Mouse (Mus musculus) neural tube, embryonic 14.5 days (tissue): Measurements from ENCODE around the gene Atg4d. TPM values are rescaled to one million over a fixed set of nuclear protein-coding genes. Genes with fewer than 3 reads are reported as not detected.
"Not testable (repeated sequence)": the region's sequence is repeated elsewhere in the genome, so short reads cannot be mapped to it uniquely, and the experiment has no call there.

Experiments
- ATAC-seq: fragments of 200-750 bp; cut with Nextera tagmentation; 2 replicates; pipeline ENCODE4 v1.8.0; 2017; ENCODE audit warnings: low read depth, mild to moderate bottlenecking, moderate TSS enrichment, moderate library complexity
- H3K27ac ChIP-seq: fragments of 300-500 bp; sonication (generic); 2 replicates; pipeline ENCODE4 v1.5.1; 2014; ENCODE audit warnings: low read depth, mild to moderate bottlenecking, control low read depth, low read length, moderate library complexity, mixed read lengths
- H3K27me3 ChIP-seq: fragments of 300-500 bp; sonication (generic); 2 replicates; pipeline ENCODE4 v1.6.1; 2014; ENCODE audit warnings: low read length; ENCODE audit not compliant: control insufficient read depth, insufficient read depth
- H3K36me3 ChIP-seq: fragments of 300-500 bp; sonication (generic); 2 replicates; pipeline ENCODE4 v1.6.1; 2014; ENCODE audit warnings: low read length, mixed read lengths; ENCODE audit not compliant: control insufficient read depth, insufficient read depth
- H3K4me1 ChIP-seq: fragments of 300-500 bp; sonication (generic); 2 replicates; pipeline ENCODE4 v1.6.1; 2014; ENCODE audit warnings: low read length; ENCODE audit not compliant: control insufficient read depth, insufficient read depth
- H3K4me2 ChIP-seq: fragments of 300-500 bp; sonication (generic); 2 replicates; pipeline ENCODE4 v1.6.1; 2014; ENCODE audit warnings: mild to moderate bottlenecking, low read depth, low read length, control low read depth
- H3K4me3 ChIP-seq: fragments of 300-500 bp; sonication (generic); 2 replicates; pipeline ENCODE4 v1.5.1; 2014; ENCODE audit warnings: low read depth, low read length, control low read depth, mixed read lengths
- H3K9ac ChIP-seq: fragments of 300-500 bp; sonication (generic); replicated peaks from 2 replicates; pipeline ENCODE4 v1.6.1; 2014; ENCODE audit warnings: low read depth, mild to moderate bottlenecking, control low read depth, low read length, mixed read lengths
- H3K9me3 ChIP-seq: fragments of 300-500 bp; sonication (generic); 2 replicates; pipeline ENCODE4 v1.6.1; 2016; ENCODE audit warnings: low read length; ENCODE audit not compliant: control insufficient read depth
- whole genome bisulfite sequencing: fragments of 180-500 bp; shearing (Covaris S2); extraction: QIAGEN DNeasy Blood & Tissue Kit; methylation state at CpG from one replicate; pipeline ENCODE4 v1.1.7; 2014; 5-methylcytosine and 5-hydroxymethylcytosine counted together
- polyA plus RNA-seq: library from polyadenylated mRNA; unstranded; fragments of >200 nt; fragmentation: Nextera tagmentation; extraction: Ambion mirVana; gene quantifications from 2 replicates; pipeline ENCODE4 v1.2.1, GENCODE M21; 2014

Gene Atg4d
- polyA plus RNA-seq, 1 experiment from 2014 or later = 50.4 TPM

GRCm38 (mm10) chr9:21320280-21320618, 55.2 kb downstream of the Atg4d start:
- ATAC-seq = peak; percentile 59; the same call in 1 of the 2 replicates
- Histone ChIP-seq H3K4me3 (peak overlapping the region; percentile 69), H3K9me3 (no peaks in the 10 kb centered on the region), H3K27ac (peak overlapping the region; percentile 40; the same call in 1 of the 2 replicates), H3K4me2 (peak overlapping the region; percentile 79), H3K27me3 (no peaks in the 10 kb centered on the region), H3K9ac (peak overlapping the region; percentile 73), H3K4me1 (peaks cover 10% of the 10 kb centered on the region), H3K36me3 (no peaks in the 10 kb centered on the region)
- 31% methylated on average over 4 of the region's 4 CpGs for WGBS

- H3K4me3 ChIP-seq = peak within 1 kb of the TSS; percentile 69
- WGBS = 0% methylated on average over 52 of the region's 52 CpGs
- H3K9me3 ChIP-seq = no peaks in the 10 kb centered on the region
- H3K9ac ChIP-seq = peak within 1 kb of the TSS; percentile 73
- H3K4me1 ChIP-seq = peaks cover 10% of the 10 kb centered on the region
- no peaks in the 10 kb centered on the region for H3K27me3 ChIP-seq
- peak; percentile 93 for ATAC-seq
- peak within 1 kb of the TSS; percentile 79 for H3K4me2 ChIP-seq
- H3K27ac ChIP-seq = peak within 1 kb of the TSS; percentile 40; the same call in 1 of the 2 replicates
- no peaks in the 10 kb centered on the region for H3K36me3 ChIP-seq
Observed at GRCm38 (mm10) chr9:21320619-21321512, 55.8 kb downstream of the Atg4d start, which contains the start of gene Slc44a2. Gene Slc44a2 (plus strand): TSS chr9:21320698.

- 22% methylated on average over 6 of the region's 6 CpGs for WGBS
- ATAC-seq = no peak
- Histone ChIP-seq H3K9me3 (no peaks in the 10 kb centered on the region), H3K27me3 (no peaks in the 10 kb centered on the region), H3K4me1 (peaks cover 10% of the 10 kb centered on the region), H3K4me3 (peak overlapping the region; percentile 69), H3K4me2 (peak overlapping the region; percentile 79), H3K36me3 (no peaks in the 10 kb centered on the region), H3K27ac (no peak overlapping the region), H3K9ac (peak overlapping the region; percentile 73)
Observed at GRCm38 (mm10) chr9:21321513-21321835, 56.4 kb downstream of the Atg4d start.

- 80% methylated on average over 19 of the region's 19 CpGs for WGBS
Observed at GRCm38 (mm10) chr9:21322211-21322916, 57.3 kb downstream of the Atg4d start.

DNA sequence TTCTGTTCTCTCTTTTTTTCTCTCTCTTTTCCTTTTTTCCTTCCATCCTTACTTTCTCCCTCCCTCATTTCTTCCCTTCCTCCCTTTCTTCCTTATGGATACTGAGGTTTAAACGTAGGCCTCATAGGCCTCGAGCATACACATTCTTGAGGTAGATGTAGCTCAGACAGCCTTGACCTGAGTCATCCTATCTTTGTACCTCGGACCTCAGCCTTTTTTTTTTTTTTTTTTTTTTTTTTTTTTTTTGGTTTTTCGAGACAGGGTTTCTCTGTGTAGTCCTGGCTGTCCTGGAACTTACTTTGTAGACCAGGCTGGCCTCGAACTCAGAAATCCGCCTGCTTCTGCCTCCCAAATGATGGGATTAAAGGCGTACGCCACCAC, 57.8 kb downstream of the Atg4d start:
- H3K4me1 ChIP-seq = peaks cover 10% of the 10 kb centered on the region
- not testable (repeated sequence) for H3K36me3 ChIP-seq, H3K9me3 ChIP-seq, H3K4me2 ChIP-seq, H3K27me3 ChIP-seq, H3K27ac ChIP-seq, H3K9ac ChIP-seq, H3K4me3 ChIP-seq, ATAC-seq
- 90% methylated on average over 7 of the region's 8 CpGs for WGBS

More at GRCm38 (mm10) chr9:21322211-21322916, 57.3 kb downstream of the Atg4d start:
- H3K9me3 ChIP-seq = no peaks in the 10 kb centered on the region
- H3K4me1 ChIP-seq = peaks cover 10% of the 10 kb centered on the region
- H3K27ac ChIP-seq = no peak overlapping the region
- no peaks in the 10 kb centered on the region for H3K36me3 ChIP-seq
- ATAC-seq = no peak
- no peaks in the 10 kb centered on the region for H3K27me3 ChIP-seq
- peak overlapping the region; percentile 79; the same call in 1 of the 2 replicates for H3K4me2 ChIP-seq
- H3K4me3 ChIP-seq = peak overlapping the region; percentile 69; the same call in 1 of the 2 replicates
- no peak overlapping the region for H3K9ac ChIP-seq

DNA sequence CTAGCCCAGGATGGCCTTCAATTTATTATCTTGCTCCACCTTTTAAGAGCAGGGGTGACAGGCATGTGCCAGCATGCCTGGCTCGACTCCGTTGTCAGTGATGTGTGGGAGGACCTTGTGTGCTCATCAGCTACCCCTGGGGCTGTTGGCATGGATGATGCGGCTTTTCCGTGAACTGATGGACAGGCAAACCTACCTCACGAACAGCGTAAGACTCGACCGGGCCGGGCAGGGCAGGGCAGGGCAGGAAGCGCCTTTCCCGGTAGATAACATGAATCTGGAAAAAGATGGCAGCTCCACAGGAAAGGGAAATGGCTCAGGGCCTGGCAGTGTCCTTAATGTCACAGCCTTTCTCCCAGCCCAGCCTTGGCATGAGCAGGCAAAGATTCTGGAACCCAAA, 59.2 kb downstream of the Atg4d start:
- H3K27ac ChIP-seq = no peak overlapping the region
- no peak overlapping the region for H3K4me2 ChIP-seq
- no peak overlapping the region for H3K9ac ChIP-seq
- no peak for ATAC-seq
- H3K36me3 ChIP-seq = no peaks in the 10 kb centered on the region
- no peaks in the 10 kb centered on the region for H3K9me3 ChIP-seq
- no peaks in the 10 kb centered on the region for H3K27me3 ChIP-seq
- 90% methylated on average over 11 of the region's 11 CpGs for WGBS
- no peak overlapping the region for H3K4me3 ChIP-seq
- H3K4me1 ChIP-seq = peaks cover 10% of the 10 kb centered on the region

Other genes with a start within 250 kb of the Atg4d start
- gene Icam1, start 249.3 kb upstream of the Atg4d start, polyA plus RNA-seq = 1.4 and 3.6 TPM in 2 replicates
- gene Icam4, start 235.9 kb upstream of the Atg4d start, polyA plus RNA-seq = 0.27 TPM in 1 of 2 replicates, not detected in the other
- gene Icam5, start 233.2 kb upstream of the Atg4d start, polyA plus RNA-seq = 1.3 and 1.6 TPM in 2 replicates
- 1.2 and 2.7 TPM in 2 replicates for gene Zglp1, start 198.2 kb upstream of the Atg4d start, polyA plus RNA-seq
- gene Gm49373, start 192.2 kb upstream of the Atg4d start, polyA plus RNA-seq = 1.7 and 1.8 TPM in 2 replicates
- gene Fdx1l, start 191.7 kb upstream of the Atg4d start, polyA plus RNA-seq = 62.7 and 73.5 TPM in 2 replicates
- gene Gm38431, start 173.3 kb upstream of the Atg4d start, polyA plus RNA-seq = 0.88 and 1.5 TPM in 2 replicates
- 29.4 and 35.2 TPM in 2 replicates for gene Raver1, start 173.3 kb upstream of the Atg4d start, polyA plus RNA-seq
- 7.9 and 10.2 TPM in 2 replicates for gene Tyk2, start 134.1 kb upstream of the Atg4d start, polyA plus RNA-seq
- gene Cdc37, start 115.3 kb upstream of the Atg4d start, polyA plus RNA-seq = 190 and 219 TPM in 2 replicates
- gene Pde4a, start 99.6 kb upstream of the Atg4d start, polyA plus RNA-seq = 27.5 and 35.3 TPM in 2 replicates
- 34.2 and 43.6 TPM in 2 replicates for gene Keap1, start 25.9 kb upstream of the Atg4d start, polyA plus RNA-seq
- 4.2 and 5.0 TPM in 2 replicates for gene S1pr5, start 16.9 kb upstream of the Atg4d start, polyA plus RNA-seq
- gene Kri1, start 22.7 kb downstream of the Atg4d start, polyA plus RNA-seq = 14.2 and 16.4 TPM in 2 replicates
- 113 and 125 TPM in 2 replicates for gene Cdkn2d, start 26.1 kb downstream of the Atg4d start, polyA plus RNA-seq
- 1.1 and 2.3 TPM in 2 replicates for gene Ap1m2, start 47.0 kb downstream of the Atg4d start, polyA plus RNA-seq
- 67.7 and 75.1 TPM in 2 replicates for gene Slc44a2, start 55.4 kb downstream of the Atg4d start, polyA plus RNA-seq
- gene Ilf3, start 102.6 kb downstream of the Atg4d start, polyA plus RNA-seq = 210 and 222 TPM in 2 replicates
- gene Qtrt1, start 146.5 kb downstream of the Atg4d start, polyA plus RNA-seq = 43.7 and 48.9 TPM in 2 replicates
- gene Dnm2, start 159.6 kb downstream of the Atg4d start, polyA plus RNA-seq = 53.1 and 59.4 TPM in 2 replicates
- 42.2 and 45.7 TPM in 2 replicates for gene Tmed1, start 245.0 kb downstream of the Atg4d start, polyA plus RNA-seq